ENCODE assay signal across 8 mouse cellular contexts in the genomic region with DNA sequence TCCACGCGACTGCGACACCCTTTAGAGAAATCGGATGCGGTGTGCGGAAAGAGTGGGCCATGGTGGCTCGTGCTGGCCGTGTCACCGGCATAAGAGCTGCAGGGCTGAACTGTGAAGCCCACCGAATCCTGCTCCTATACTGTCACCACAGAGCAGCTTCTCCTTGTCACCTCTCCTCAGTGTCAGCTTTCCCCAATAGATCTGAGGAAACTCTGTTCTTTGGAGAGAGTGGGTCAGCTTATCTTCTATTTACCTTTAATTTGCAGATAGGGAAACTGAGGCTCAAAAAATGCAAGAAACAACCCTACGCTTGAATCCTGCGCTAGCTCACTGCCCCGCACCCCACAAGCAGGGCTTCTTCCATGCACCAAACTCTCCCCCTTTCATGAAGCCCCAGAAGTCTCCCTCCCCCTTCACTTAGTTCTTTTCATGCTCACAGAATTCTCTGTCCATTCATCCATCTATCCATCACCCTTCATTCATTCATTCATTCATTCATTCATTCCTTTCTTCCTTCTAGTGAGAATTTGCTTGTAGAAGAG. TPM values are rescaled to one million over a fixed set of nuclear protein-coding genes. Genes with fewer than 3 reads are reported as not detected.
DNase-seq lines count a peak whose midpoint lies in the region; ATAC-seq lines count a peak whose summit lies in the region.

No protein-coding gene starts in this region.

- H3K9me3 ChIP-seq in kidney, embryonic 14.5 days (ENCODE audit: control insufficient read depth, low read length) = no peaks in the 10 kb centered on the region
- no peaks in the 10 kb centered on the region for H3K9me3 ChIP-seq in hindbrain, embryonic 11.5 days (ENCODE audit: control insufficient read depth, low read length)
- no peaks in the 10 kb centered on the region for H3K9me3 ChIP-seq in midbrain, embryonic 12.5 days

- H3K4me3 ChIP-seq in kidney, embryonic 14.5 days (ENCODE audit: low read length) = peak overlapping the region; percentile 76
- peak overlapping the region; percentile 88 for H3K4me3 ChIP-seq in hindbrain, embryonic 11.5 days (ENCODE audit: low read depth, low read length)
- peak overlapping the region; percentile 95 for H3K4me3 ChIP-seq in midbrain, embryonic 12.5 days

- no peaks in the 10 kb centered on the region for H3K36me3 ChIP-seq in kidney, embryonic 14.5 days (ENCODE audit: control insufficient read depth, insufficient read depth, low read length)
- H3K36me3 ChIP-seq in hindbrain, embryonic 11.5 days (ENCODE audit: control insufficient read depth, insufficient read depth, low read length) = no peaks in the 10 kb centered on the region
- H3K36me3 ChIP-seq in midbrain, embryonic 12.5 days = no peaks in the 10 kb centered on the region

- no peaks in the 10 kb centered on the region for H3K27me3 ChIP-seq in kidney, embryonic 14.5 days (ENCODE audit: control insufficient read depth, insufficient read depth, low read length)
- no peaks in the 10 kb centered on the region for H3K27me3 ChIP-seq in hindbrain, embryonic 11.5 days (ENCODE audit: control insufficient read depth, insufficient read depth, low read length)
- no peaks in the 10 kb centered on the region for H3K27me3 ChIP-seq in midbrain, embryonic 12.5 days

- intact Hi-C loops in left cerebral cortex, postnatal 14 days (cut with DNase I) = no loop called here

- WGBS in kidney, embryonic 14.5 days = 10% methylated on average over 13 of the region's 13 CpGs
- 12% methylated on average over 13 of the region's 13 CpGs for WGBS in hindbrain, embryonic 11.5 days
- WGBS in midbrain, embryonic 12.5 days = 9% methylated on average over 13 of the region's 13 CpGs

- peak overlapping the region; percentile 78 for H3K4me2 ChIP-seq in kidney, embryonic 14.5 days (replicated peaks; ENCODE audit: low read depth, low read length)
- H3K4me2 ChIP-seq in hindbrain, embryonic 11.5 days (replicated peaks; ENCODE audit: low read depth, low read length) = peak overlapping the region; percentile 63
- peak overlapping the region; percentile 73 for H3K4me2 ChIP-seq in midbrain, embryonic 12.5 days (replicated peaks)

- H3K9ac ChIP-seq in kidney, embryonic 14.5 days (ENCODE audit: low read depth, low read length) = peak overlapping the region; percentile 95
- peak overlapping the region; percentile 97 for H3K9ac ChIP-seq in hindbrain, embryonic 11.5 days (ENCODE audit: low read depth, low read length)
- peak overlapping the region; percentile 95 for H3K9ac ChIP-seq in midbrain, embryonic 12.5 days (replicated peaks)

- peak; percentile 6 for ATAC-seq in kidney, embryonic 14.5 days (ENCODE audit: low FRiP score, low TSS enrichment)
- peak; percentile 25 for ATAC-seq in activated CD4-positive, CD25-positive, alpha-beta regulatory T cell, adult 4 months
- ATAC-seq in hindbrain, embryonic 11.5 days (ENCODE audit: low FRiP score) = peak; percentile 84
- no peak; the same call in none of the 2 replicates for ATAC-seq in midbrain, embryonic 12.5 days (ENCODE audit: low FRiP score, low read depth)

- peak overlapping the region; percentile 84; the same call in 1 of the 2 replicates for H3K27ac ChIP-seq in kidney, embryonic 14.5 days (ENCODE audit: low read depth, low read length)
- H3K27ac ChIP-seq in hindbrain, embryonic 11.5 days (ENCODE audit: low read depth, low read length) = peak overlapping the region; percentile 89
- peak overlapping the region; percentile 92 for H3K27ac ChIP-seq in midbrain, embryonic 12.5 days (replicated peaks)

- H3K4me1 ChIP-seq in kidney, embryonic 14.5 days (ENCODE audit: control insufficient read depth, insufficient read depth, low read length) = peaks cover 14% of the 10 kb centered on the region; the same call in 1 of the 2 replicates
- H3K4me1 ChIP-seq in hindbrain, embryonic 11.5 days (replicated peaks; ENCODE audit: control insufficient read depth, insufficient read depth, low read length) = 0 out of 2 replicates have a peak, but pooled peaks cover 6% of the 10 kb centered on the region
- peaks cover 27% of the 10 kb centered on the region for H3K4me1 ChIP-seq in midbrain, embryonic 12.5 days

- no peak for DNase-seq in kidney, postnatal 4 days
- DNase-seq in hindbrain, embryonic 11.5 days (ENCODE audit: low spot score) = no peak
- no peak for DNase-seq in left cerebral cortex, postnatal 14 days (ENCODE audit: low spot score in 2 of 2)
- no peak for DNase-seq in frontal cortex, adult 2 months (ENCODE audit: extremely low spot score in 1 of 2, low spot score in 1 of 2)
- DNase-seq in adrenal gland, postnatal 36 days = no peak

RNA-seq across cellular contexts. Expression of gene Dennd5a, which starts 0.4 kb away (rescaled TPM):
- 38.9 and 43.4 TPM in 2 replicates for polyA plus RNA-seq in kidney, embryonic 14.5 days (2014; fragmentation: Nextera tagmentation; extraction: Ambion mirVana)
- 10 to 100 TPM; 29.7 to 34.8 TPM for polyA plus RNA-seq in activated CD4-positive, CD25-positive, alpha-beta regulatory T cell, adult 4 months (2017; shearing (Covaris generic))
- 52.5 and 57.3 TPM in 2 replicates for polyA plus RNA-seq in hindbrain, embryonic 11.5 days (2014; fragmentation: Nextera tagmentation; extraction: Ambion mirVana)
- 51.8 and 53.1 TPM in 2 replicates for polyA plus RNA-seq in midbrain, embryonic 12.5 days (2016; fragmentation: Nextera tagmentation; extraction: Ambion mirVana)
- 100 to 1,000 TPM; 182 to 186 TPM for total RNA-seq in left cerebral cortex, postnatal 14 days (2021)
- 220 and 223 TPM in 2 replicates for polyA plus RNA-seq in frontal cortex, adult 2 months (2012; rRNA removed)
- total RNA-seq in adrenal gland, postnatal 36 days (2021) = 100 to 1,000 TPM; 161 to 174 TPM

RNA-seq across cellular contexts. Expression of gene Tmem41b, which starts 26.0 kb away (rescaled TPM):
- 48.7 and 72.5 TPM in 2 replicates for polyA plus RNA-seq in kidney, embryonic 14.5 days (2014; fragmentation: Nextera tagmentation; extraction: Ambion mirVana)
- 10 to 100 TPM; 31.6 to 35.3 TPM for polyA plus RNA-seq in activated CD4-positive, CD25-positive, alpha-beta regulatory T cell, adult 4 months (2017; shearing (Covaris generic))
- 78.4 and 84.8 TPM in 2 replicates for polyA plus RNA-seq in hindbrain, embryonic 11.5 days (2014; fragmentation: Nextera tagmentation; extraction: Ambion mirVana)
- 74.6 and 77.5 TPM in 2 replicates for polyA plus RNA-seq in midbrain, embryonic 12.5 days (2016; fragmentation: Nextera tagmentation; extraction: Ambion mirVana)
- total RNA-seq in left cerebral cortex, postnatal 14 days (2021) = 10 to 100 TPM; 54.7 to 55.1 TPM
- 37.6 and 42.3 TPM in 2 replicates for polyA plus RNA-seq in frontal cortex, adult 2 months (2012; rRNA removed)
- 10 to 100 TPM; 48.5 to 51.7 TPM for total RNA-seq in adrenal gland, postnatal 36 days (2021)

RNA-seq across cellular contexts. Expression of gene Ipo7, which starts 57.4 kb away (rescaled TPM):
- 21.9 and 22.5 TPM in 2 replicates for polyA plus RNA-seq in kidney, embryonic 14.5 days (2014; fragmentation: Nextera tagmentation; extraction: Ambion mirVana)
- 10 to 100 TPM; 26.5 to 31.4 TPM for polyA plus RNA-seq in activated CD4-positive, CD25-positive, alpha-beta regulatory T cell, adult 4 months (2017; shearing (Covaris generic))
- 23.2 and 32.7 TPM in 2 replicates for polyA plus RNA-seq in hindbrain, embryonic 11.5 days (2014; fragmentation: Nextera tagmentation; extraction: Ambion mirVana)
- 49.7 and 51.8 TPM in 2 replicates for polyA plus RNA-seq in midbrain, embryonic 12.5 days (2016; fragmentation: Nextera tagmentation; extraction: Ambion mirVana)
- 10 to 100 TPM; 90.1 to 91.0 TPM for total RNA-seq in left cerebral cortex, postnatal 14 days (2021)
- polyA plus RNA-seq in frontal cortex, adult 2 months (2012; rRNA removed) = 46.6 and 49.4 TPM in 2 replicates
- 100 to 1,000 TPM in 1 of 2 experiments, 10 to 100 TPM in 1; 86.1 to 103 TPM for total RNA-seq in adrenal gland, postnatal 36 days (2021)
